Mouse (Mus musculus) bone marrow, adult 2 months (tissue): Measurements from ENCODE around the gene Mcm8.

Source experiments
- CTCF ChIP-seq: fragments of 200-500 bp; IDR thresholded peaks from 2 replicates; pipeline ENCODE4 v1.5.1; 2011; ENCODE audit warnings: low read length, control low read depth; ENCODE audit not compliant: control insufficient read depth, insufficient read depth
- POLR2A ChIP-seq: fragments of 200-500 bp; IDR thresholded peaks from 2 replicates; pipeline ENCODE4 v1.6.1; 2011; ENCODE audit warnings: low read depth, mild to moderate bottlenecking, control low read depth, low read length, borderline replicate concordance; ENCODE audit not compliant: control insufficient read depth

GRCm38 (mm10) chr2:132873657-132874326 is 57.9 kb downstream of the Mcm8 start:
- no peak for TF ChIP-seq CTCF
- TF ChIP-seq POLR2A, result no peak
